Mouse (Mus musculus): ENCODE results near the gene Cacna1e. TPM values are rescaled to one million over a fixed set of nuclear protein-coding genes. Genes with fewer than 3 reads are reported as not detected.

The Cacna1e gene
- total RNA-seq, 2 experiments from 2014 or later, result 134 to 151 TPM

DNA sequence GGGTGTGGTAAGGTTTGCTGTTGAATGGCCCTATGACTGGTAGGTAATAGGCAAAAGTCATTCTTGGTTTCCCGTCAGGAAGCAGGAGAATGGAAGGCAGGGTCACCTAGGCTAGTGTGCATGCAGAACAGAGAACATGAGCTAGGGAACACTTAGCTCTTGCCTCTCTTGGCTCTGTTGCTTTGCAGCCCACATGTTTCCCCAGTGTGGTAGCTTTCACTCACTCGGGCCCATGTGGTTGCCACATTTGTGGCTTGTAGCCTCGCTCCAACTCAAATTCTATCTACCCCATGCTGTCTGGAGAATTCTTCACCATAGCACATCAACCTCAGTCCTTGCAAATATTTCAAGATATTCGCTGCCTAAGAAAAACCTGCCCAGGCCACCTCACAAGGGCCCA is 354.6 kb downstream of the Cacna1e start:
- no peak for DNase-seq (ENCODE audit: low spot score in 2 of 2)

DNA sequence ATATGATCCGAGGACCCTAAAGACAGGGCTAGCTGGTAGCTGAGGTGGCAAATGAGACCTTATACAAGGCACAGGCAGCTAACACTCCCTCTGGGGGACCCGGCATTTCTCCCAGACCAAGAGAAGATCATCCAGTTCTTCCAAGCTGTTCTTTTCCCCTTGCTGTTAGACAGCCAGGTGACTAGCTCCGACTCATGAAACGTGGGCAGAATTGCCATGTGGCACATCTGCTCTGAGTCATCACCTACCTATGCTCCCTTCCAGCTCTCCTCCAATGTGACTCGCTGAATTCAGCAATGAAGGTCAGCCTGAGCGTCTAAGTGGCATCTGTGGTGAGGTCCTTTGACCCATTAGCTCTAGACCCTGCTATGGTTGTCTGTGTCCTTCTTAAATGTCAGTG is 355.5 kb downstream of the Cacna1e start:
- no peak for DNase-seq (ENCODE audit: low spot score in 2 of 2)

DNA sequence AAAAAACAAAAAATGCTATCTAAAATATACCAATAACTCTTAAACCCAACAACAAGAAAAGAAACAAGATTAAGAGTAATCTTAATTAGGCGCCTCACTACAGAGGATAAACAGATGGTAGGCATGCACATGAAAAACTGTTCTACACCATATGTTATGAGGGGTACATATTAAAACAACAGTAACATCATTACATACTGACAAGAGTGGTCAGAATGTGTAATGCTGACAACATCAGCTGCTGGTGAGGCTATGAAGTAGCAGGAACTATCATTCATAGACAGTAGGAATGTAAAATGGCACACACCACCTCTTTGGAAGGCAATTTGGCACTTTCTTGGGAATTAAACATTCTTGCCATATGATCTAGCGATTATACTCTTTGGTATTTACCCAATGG is 363.6 kb downstream of the Cacna1e start:
- no peak for DNase-seq (ENCODE audit: low spot score in 2 of 2)

DNA sequence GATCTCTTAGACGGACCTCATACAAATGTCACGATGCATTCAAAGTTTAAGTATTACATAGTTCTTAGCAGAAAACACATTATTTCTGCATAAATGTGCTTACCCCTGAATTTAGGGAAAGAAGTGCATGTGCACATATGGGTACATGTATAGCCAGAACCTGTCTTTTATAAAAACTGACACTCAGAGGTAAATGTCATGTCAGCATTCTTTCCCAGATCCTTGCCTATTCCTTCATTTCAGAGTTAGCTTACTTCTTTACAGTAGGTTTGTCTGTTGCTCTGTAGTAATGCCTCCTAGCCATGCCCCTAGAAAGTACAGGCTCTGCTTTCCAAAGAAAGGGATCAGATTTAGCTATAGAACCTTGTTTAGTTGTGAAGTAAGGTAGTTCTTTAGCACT is 369.0 kb downstream of the Cacna1e start:
- DNase-seq (ENCODE audit: low spot score in 2 of 2), result no peak

DNA sequence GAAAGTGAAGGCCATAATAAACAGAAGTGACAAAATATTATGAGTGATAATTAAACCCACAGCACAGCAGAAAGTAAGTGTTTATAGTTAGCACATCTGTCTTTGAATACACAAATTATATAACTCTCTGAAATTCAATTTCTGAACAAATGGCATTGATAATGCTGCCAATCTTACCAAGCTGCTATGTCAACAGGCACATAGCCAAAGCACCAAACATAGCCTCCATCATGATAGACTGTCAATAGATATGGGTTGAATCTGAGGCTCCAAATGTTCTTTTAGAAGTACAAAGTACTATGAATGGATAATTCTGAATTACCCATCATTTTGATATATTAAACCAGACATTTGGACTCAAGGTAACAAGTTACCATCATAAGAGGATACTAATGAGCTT is 372.6 kb downstream of the Cacna1e start:
- no peak for DNase-seq (ENCODE audit: low spot score in 2 of 2)

DNA sequence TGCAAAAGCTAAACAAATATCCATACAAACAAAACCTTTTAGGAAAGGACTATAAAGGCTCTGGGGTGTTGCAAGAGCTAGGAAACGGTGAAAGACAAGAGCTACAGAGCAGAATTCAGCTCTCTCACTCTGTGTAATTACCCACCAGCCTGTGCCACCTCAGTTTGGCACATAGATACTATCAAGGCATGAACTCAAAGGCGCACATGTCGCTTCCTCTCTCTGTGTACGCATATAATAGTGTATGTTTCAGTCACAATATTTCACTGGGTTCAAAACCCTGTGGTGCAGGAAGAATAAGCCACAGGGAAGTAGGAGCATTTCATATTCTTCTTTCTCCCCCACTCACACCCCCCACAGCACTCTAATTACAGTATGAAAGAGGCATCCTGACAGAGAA is 380.3 kb downstream of the Cacna1e start:
- no peak for DNase-seq (ENCODE audit: low spot score in 2 of 2)

DNA sequence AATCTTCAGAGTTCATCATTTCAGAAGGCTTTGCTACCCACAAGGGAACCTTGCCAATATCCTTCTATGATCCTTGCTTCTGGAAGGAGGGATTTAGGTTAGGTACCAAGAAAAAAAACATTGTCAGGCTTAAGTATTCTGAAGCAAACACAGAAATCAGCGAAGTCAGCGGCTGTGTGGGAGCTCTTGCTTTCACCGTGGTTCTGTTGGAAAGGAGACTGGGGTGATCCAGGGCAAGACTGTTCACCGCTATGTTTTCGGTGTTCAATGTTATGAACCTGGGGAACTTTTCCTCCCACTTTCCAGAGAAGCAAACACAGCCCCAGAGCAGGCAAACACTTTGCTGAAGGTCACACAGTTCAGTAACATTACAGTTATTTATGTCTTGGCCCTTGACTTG is 383.4 kb downstream of the Cacna1e start:
- no peak for DNase-seq (ENCODE audit: low spot score in 2 of 2)

DNA sequence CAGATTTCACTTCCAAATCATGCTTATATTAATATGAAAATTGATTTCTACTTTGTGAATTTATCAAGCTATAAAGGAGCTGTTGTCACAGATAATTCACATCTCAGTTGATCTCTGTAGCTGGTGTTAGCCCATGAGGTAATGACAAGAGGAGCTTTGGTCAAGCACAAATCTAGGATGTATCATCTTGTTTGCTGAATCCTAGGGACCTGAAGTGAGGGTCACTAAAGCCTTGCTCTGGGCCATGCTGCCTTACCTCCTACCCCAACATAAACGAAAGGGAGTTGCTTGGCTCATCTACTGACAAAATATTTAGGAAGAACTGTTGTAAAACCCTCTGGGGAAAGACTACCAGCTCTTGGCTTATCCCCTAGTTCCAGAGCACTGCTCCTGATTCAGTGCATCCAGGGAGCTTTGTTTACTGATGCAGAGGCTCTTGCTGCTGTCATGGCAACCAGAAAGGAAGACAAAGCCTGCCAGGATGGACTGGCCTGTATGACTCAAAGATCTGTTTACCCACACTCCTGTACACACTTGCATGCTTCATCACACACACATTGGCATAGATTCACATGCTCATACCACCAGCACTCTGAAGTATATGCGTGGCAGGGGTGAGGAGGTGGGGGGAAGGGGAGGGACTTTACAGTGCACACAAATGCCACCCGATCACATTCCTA is 384.0 kb downstream of the Cacna1e start:
- DNase-seq (ENCODE audit: low spot score in 2 of 2), result peak; percentile 20 to 26

DNA sequence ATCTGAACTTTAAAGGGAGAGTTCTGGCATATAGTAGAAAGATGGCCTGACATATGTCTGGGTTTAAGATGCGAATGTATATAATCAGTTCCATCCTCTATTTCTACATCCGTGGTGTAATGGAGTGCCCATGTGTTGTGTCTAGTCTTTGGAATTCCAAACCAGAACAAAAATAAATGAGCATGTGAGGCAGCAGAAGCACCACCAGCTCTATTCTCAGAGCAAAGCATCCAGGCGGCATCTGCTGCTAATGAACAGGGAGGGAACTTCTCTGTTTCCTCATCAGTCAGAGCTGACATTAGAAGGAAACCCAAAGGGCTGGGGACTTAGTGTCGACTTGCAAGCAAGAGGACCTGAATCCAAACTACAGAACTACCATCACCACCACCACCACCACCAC is 385.5 kb downstream of the Cacna1e start:
- DNase-seq (ENCODE audit: low spot score in 2 of 2), result peak in 1 of 2 experiments; percentile 25

DNA sequence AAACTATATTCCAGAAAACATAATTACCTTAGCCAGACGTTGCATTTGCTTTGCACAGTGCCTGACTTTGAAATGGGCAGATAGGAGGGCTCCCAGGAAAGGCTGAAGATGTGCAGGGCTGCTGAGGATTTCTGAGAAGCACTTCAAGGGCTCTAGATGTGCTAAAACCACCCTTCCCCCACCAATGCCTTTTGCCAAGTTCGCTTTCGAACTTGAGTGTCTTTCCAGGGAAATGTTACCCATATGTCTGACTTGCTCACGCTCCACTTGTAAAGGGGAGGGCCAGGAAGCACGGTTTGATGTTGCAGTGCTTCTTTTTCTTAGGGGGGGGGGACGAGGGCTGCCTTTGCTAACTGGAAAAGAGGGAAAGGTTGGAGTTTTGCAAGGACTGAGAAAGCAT is 393.2 kb downstream of the Cacna1e start:
- no peak for DNase-seq (ENCODE audit: low spot score in 2 of 2)

DNA sequence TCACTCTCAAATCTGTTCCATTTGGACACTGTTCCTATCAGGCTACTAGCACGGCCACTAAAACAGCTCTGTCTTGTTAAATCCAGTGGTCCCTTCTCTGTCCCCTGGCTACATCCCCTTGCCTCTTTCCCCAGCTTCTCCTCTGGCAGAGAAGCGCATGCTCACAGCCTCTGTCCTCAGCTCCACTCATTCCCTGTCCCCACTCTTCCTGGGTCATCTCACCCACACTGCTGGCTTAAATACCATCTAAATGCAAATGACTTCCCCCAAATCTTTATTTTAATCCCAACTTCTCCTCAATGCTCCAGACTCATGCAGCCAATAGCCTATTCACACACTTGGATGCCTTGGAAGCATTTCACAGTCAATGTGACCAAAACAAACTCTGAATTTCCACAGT is 407.6 kb downstream of the Cacna1e start:
- no peak for DNase-seq (ENCODE audit: low spot score in 2 of 2)

DNA sequence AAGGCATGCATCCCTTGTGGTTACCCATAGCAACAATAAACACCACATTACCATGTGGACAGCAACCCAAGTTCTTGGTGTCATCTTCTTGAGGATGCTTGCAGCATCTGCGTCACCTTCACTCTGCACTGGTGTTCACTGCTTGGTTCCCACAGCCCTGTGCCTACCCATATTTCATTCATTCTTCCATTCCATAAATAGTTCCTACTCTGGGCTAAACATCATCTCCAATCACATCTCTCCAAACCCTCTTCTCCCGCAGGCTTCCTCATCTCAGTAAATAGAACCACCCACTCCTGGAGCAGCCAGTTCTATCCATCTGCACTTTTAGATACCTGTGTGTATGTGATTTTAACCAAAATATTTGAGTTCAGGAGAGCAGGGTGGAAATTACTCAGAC is 408.6 kb downstream of the Cacna1e start:
- no peak for DNase-seq (ENCODE audit: low spot score in 2 of 2)

DNA sequence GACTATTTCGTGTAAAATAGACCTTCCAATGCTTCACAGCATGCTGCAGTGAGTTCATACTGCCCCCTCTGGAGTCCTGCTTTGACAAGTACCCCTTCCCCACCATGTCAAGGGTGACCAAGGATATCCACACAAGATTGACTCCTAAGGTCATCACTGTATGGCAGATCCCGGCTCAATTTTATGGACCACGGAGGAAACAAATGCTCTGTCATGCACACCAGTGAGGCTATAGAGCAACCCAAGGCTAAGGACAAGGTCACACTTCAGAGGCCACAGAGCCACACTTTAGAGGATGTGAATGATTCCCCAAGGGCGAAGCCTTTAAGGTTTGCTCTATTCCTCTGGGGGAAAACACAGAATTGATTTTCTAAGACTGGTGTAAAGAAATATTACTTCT is 410.1 kb downstream of the Cacna1e start:
- DNase-seq (ENCODE audit: low spot score in 2 of 2), result no peak

DNA sequence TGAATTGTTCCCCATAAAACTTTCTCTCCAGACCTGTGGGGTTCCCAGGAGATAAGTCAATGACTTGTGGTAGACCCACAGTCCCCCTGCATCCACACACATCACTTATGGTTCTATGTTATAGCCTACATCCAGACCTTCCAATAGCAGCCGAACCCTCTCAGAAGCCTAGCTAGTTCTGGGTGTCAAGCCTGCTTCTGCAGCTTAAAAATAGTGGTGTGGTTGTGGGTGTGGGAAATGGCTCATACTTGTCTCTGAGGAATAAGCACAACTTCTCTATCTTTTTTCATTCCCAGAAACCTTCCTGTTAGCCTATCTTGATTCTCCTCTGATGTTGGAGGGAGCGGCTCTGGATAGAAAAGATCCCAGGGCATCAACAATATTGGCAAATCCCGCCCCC is 417.0 kb downstream of the Cacna1e start:
- DNase-seq (ENCODE audit: low spot score in 2 of 2), result no peak

DNA sequence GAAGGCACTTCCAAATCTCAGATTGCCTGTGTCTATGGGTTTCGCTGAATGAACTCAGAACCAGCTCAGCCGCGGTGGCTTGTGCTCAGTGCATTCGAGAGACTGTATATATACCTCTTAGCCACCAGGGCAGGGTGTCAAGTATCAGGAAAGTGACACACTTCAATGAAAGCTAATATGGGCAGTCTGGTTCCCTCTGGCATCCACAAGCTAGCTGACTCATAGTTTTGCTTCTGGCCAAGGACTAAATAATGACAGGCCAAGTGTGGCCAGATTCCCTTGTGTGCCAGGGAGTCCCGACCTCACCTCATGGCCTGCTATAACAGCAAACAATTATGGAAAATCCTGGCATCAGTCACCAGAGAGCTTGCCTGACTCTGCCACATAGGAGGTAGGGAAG is 422.8 kb downstream of the Cacna1e start:
- DNase-seq (ENCODE audit: low spot score in 2 of 2), result no peak

DNA sequence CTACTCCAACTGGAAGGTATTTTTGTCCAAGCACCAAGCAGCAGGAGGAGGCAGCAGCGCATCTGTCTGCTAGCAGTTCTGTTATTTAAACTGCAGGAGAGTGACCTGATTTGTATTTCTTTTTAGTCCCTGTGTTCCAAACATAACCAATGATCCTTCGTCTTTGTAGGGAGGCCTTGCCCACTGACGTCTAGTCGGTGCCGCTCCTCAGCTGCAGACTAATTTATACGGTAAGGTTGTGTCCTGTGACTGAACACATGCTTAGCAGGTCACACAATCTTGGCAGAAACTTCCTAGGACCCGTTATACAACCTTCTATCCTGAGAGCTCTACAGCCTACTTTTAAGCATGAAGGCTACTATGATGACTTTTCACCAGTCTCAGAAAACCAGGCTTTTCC is 424.2 kb downstream of the Cacna1e start:
- no peak for DNase-seq (ENCODE audit: low spot score in 2 of 2)

DNA sequence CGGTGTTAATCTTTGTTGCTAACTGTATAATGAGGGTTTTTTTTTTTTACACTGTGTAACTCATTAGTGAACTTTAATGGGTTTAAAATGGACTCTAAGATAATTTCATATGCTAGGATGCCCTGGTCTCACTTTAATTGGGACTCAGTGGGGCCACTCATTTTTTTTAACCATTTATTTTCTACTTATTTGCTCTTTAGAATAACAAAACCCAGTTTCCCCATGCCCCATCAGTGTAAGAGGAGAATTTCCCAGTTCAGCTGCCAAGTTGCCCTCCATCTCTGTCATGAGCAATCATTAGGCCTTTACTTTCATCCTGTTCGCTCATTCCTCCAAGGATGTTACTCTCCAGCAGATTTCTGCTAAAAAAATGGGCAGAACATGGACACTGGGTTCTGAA is 425.7 kb downstream of the Cacna1e start:
- DNase-seq (ENCODE audit: low spot score in 2 of 2), result no peak

DNA sequence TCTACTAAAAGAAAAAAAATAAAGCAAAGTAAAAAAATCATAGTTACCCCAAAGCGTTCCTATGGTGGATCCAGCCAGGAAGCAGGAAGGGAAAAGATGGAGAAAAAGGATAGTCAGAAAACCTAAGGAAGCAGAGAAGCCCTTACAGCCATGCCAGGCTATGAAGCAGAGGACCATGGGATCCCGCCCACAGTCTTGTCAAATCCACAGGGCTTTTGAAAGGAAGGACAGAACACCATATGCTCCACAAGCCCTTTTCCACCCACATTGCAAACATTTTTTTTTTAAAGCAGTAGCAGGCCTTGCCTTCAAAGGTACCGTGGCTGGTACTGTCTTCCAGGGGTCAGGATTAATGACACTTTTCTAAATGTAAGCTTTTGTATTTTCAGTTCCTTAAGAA is 433.5 kb downstream of the Cacna1e start:
- no peak for DNase-seq (ENCODE audit: low spot score in 2 of 2)

DNA sequence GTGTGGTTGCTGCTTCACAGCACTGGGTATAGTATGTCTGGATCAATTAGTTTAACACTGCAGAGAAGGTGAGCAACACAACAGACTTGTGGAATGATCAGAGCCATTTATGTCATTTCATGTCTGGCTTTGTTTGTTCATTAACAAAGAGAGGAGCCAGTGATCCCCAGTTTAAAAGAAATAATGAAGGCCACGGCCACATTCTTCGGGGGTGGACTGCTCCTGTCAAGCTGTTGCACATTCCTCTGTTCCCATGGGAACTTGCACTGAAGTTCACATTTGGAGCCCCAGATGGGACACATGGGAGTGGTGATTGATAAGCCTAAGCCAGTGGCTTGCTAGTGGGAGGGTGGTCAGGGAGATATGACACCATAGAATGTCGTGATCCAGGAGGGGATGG is 437.8 kb downstream of the Cacna1e start:
- DNase-seq (ENCODE audit: low spot score in 2 of 2), result no peak

DNA sequence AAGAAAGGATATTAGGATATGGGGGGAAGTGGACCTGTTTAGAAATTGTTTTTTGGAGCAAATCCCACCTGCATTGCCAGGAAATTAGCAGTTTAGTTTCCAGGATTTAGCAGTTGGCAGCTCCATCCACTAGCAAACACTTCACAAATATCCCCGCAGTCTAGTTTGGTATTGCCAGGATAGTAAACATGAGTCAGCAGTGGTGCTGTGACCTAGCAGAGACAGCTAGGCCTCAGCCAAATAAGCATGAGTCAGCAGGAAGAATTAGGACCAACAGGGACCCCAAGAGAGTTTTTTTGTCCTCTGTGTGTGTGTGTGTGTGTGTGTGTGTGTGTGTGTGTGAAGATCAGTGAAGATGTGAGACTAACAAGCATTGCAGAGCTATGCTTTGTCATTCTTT is 450.8 kb downstream of the Cacna1e start:
- DNase-seq (ENCODE audit: low spot score in 2 of 2), result no peak

DNA sequence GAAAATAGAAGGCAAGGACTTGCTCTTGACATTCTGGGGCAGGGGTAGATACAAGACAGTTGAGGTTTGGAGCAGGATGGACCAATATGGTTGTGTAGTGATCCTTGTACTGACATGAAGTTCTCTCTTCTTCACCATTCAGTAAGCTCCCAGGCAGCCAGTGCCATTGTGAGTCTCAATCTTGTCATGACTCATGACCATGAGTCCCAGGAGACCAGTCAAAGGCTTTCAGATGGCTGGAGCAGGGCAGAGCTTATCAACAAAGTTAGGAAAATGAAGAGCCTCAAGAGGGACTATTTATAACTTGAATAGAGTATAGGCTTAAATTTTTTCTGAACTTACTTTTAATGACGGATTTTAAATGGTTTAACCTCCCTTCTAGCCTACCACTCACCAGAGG is 451.2 kb downstream of the Cacna1e start:
- no peak for DNase-seq (ENCODE audit: low spot score in 2 of 2)

DNA sequence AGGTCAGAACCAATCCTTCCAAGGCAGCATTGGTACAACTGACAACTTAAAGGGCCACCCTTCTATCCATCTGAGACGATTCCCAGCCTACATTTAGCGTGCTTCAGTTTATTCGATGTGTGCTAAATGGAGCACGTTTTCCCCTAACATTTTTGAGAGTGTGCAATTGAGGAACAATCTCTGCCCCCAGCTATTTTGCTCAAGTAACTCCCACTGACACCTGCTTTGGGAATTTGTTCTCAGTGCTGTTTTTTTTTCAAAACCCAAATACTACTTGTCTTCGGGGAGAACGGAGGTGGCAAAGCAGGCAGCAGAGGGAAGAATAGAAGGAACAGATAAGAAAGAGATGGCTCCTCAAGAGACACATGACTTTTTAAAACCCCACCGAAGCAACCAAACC is 456.0 kb downstream of the Cacna1e start:
- DNase-seq (ENCODE audit: low spot score in 2 of 2), result no peak

DNA sequence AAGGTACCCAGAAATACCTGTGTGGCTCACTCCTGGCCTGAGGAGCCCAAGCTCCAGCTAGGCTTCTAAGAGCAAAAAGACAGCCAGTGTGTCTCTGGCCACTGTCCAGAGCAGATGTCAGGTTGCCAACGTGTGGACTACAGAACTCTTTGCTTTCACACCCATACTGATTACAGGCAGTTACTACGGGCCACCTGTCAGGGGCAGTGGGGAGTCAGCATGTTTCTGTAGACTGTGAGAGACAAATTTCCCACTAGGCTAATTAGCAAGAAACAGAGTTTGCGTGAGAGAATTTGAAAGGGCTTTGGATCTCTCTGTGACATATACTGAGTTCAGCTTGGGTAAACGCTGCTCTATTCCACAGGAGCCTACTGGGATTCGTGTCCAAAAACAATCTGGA is 466.0 kb downstream of the Cacna1e start:
- DNase-seq (ENCODE audit: low spot score in 2 of 2), result peak; percentile 44 to 45
